Mouse (Mus musculus): Measurements from ENCODE around the gene AI597479. TPM values are rescaled to one million over a fixed set of nuclear protein-coding genes. Genes with fewer than 3 reads are reported as not detected.

AI597479 gene
- polyA plus RNA-seq (2011; ENCODE audit: insufficient read depth, insufficient read length, low read depth, missing spikeins) = 27.7 and 29.6 TPM in 2 replicates

DNA sequence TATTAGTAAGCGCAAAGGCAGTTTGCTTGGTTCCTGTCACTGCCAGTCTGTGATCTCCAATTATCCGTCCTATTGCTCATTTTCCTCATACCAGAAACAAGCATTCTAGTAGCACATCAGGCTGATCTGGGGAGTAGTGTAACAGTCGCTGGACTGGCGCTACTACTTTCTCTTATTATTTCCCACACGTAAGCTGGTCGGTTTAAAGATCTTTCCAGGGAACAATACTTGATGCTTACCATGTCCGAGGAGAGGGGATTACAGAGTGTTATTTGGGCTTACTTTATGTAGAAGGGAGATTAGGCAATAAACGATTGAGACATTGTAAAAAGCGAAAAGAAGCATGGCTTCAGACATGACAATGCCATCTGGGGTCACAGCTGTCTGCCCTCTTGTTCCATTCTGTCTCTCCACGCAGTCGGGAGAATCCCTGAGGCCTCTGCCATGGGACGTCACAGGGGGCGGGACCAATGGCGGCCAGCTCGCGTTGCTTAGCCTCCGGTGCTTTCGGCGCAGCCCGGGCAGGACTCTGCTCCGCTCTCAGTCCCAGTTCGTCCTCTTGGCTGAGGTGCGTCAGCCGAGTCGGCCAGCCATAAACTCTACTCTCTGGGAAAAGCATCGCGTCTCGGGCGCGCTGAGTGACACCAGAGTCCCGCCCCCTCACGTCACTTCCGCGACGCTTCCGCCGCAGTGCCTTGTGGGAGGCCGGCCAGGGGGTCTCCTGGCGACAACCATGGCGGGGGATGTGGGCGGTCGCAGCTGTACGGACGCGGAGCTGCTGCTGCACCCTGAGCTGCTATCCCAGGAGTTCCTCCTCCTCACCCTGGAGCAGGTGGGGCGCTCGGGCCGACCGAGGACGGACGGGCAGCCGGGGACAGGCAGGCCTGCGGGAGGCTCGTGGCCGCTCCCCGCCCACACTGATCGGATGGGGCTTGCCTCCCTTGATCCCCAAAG is at the start of gene AI597479, which contains the start of gene Tgfbrap1:
Gene AI597479, plus strand, starts transcription at position 680 of the 954 bp plus-strand sequence.
Gene Tgfbrap1, minus strand, starts transcription at position 607 of the 954 bp plus-strand sequence.
- Histone ChIP-seq H3K27ac (ENCODE audit: insufficient read depth, low read length) (peak within 1 kb of the TSS; percentile 76), H3K9me3 (replicated peaks; ENCODE audit: control insufficient read depth, insufficient read depth, low read length, poor library complexity, severe bottlenecking) (no peaks in the 10 kb centered on the region), H3K36me3 (ENCODE audit: control insufficient read depth, insufficient read depth, low read length, poor library complexity, severe bottlenecking) (no peaks in the 10 kb centered on the region), H3K4me1 (ENCODE audit: control insufficient read depth, insufficient read depth, low read length) (peaks cover 4% of the 10 kb centered on the region), H3K27me3 (ENCODE audit: control insufficient read depth, insufficient read depth, low read length, poor library complexity, severe bottlenecking) (no peaks in the 10 kb centered on the region), H3K9ac (ENCODE audit: low read depth, poor library complexity, severe bottlenecking) (peak within 1 kb of the TSS; percentile 79), H3K4me3 (ENCODE audit: low read depth, low read length) (peak within 1 kb of the TSS; percentile 82)
- TF ChIP-seq CTCF (IDR thresholded peaks at IDR 0.05; ENCODE audit: low read depth, low read length) (no peak), EP300 (IDR thresholded peaks at IDR 0.05; ENCODE audit: insufficient read depth, low read depth, low read length) (no peak), POLR2A (IDR thresholded peaks at IDR 0.05; ENCODE audit: insufficient read depth, low read length) (no peak)

DNA sequence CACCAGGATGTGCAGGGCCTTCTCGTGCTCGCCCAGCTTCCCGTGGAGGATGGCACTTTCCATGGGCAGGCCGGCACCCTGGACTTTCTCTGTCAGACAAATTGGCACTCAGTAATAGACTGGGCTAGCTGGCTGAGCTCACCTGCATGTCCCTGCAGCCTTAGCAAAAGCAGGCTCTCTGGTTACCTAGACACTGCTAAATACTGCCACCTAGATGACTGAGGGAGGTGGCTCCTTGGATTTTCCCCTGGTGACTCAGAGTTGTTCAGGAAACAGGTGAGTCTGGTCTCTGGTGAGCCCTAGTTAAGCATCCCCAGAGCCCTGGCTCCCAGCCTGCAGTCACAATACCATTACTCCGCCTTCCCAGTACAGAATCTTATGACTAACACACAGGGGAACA is 46.6 kb upstream of the AI597479 start:
- Histone ChIP-seq H3K9ac (ENCODE audit: low read depth, poor library complexity, severe bottlenecking) (no peak overlapping the region), H3K36me3 (ENCODE audit: control insufficient read depth, insufficient read depth, low read length, poor library complexity, severe bottlenecking) (no peaks in the 10 kb centered on the region), H3K27ac (ENCODE audit: insufficient read depth, low read length) (no peak overlapping the region), H3K27me3 (ENCODE audit: control insufficient read depth, insufficient read depth, low read length, poor library complexity, severe bottlenecking) (no peaks in the 10 kb centered on the region), H3K4me3 (ENCODE audit: low read depth, low read length) (no peak overlapping the region), H3K9me3 (replicated peaks; ENCODE audit: control insufficient read depth, insufficient read depth, low read length, poor library complexity, severe bottlenecking) (no peaks in the 10 kb centered on the region), H3K4me1 (ENCODE audit: control insufficient read depth, insufficient read depth, low read length) (no peaks in the 10 kb centered on the region)
- TF ChIP-seq EP300 (IDR thresholded peaks at IDR 0.05; ENCODE audit: insufficient read depth, low read depth, low read length) (no peak), POLR2A (IDR thresholded peaks at IDR 0.05; ENCODE audit: insufficient read depth, low read length) (no peak), CTCF (IDR thresholded peaks at IDR 0.05; ENCODE audit: low read depth, low read length) (no peak)

DNA sequence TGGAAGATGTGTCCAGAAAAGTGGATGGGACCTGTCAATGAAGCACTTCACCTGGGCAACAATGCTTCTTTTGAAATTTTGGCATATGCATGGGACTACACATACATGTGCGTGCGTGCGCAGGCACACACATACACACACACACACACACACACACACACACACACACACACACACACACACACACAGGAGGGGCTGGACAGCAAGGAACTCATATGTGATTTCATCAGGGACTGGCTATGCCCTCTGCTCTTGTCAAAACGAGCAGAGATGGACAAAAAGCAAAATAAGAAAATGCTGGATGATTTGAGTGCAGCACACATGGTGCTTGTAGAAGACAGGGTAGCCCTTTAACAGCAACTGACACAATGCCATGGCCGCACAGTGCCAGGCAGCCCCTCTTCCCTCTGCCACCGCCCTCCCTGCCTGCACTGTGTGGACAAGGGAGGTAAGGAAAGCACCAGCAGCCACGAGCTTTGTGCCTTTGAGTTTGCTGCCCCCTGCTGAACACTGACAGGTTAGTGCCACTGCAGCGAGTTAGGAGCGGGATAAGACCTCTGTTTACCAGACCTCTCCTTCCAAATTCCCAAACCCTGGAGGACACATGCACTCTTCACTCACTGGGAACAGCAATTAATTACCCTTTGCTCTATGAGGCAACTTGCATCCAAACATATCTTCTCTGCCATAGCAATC is 32.7 kb upstream of the AI597479 start:
- TF ChIP-seq CTCF (IDR thresholded peaks at IDR 0.05; ENCODE audit: low read depth, low read length) (peak; percentile 91), POLR2A (IDR thresholded peaks at IDR 0.05; ENCODE audit: insufficient read depth, low read length) (no peak), EP300 (IDR thresholded peaks at IDR 0.05; ENCODE audit: insufficient read depth, low read depth, low read length) (0 out of 2 replicates have a peak, but pooled peaks have one; percentile 23)
- no peaks in the 10 kb centered on the region for H3K27me3 ChIP-seq (ENCODE audit: control insufficient read depth, insufficient read depth, low read length, poor library complexity, severe bottlenecking)
- H3K9me3 ChIP-seq (replicated peaks; ENCODE audit: control insufficient read depth, insufficient read depth, low read length, poor library complexity, severe bottlenecking) = no peaks in the 10 kb centered on the region
- H3K9ac ChIP-seq (ENCODE audit: low read depth, poor library complexity, severe bottlenecking) = no peak overlapping the region
- H3K4me1 ChIP-seq (ENCODE audit: control insufficient read depth, insufficient read depth, low read length) = no peaks in the 10 kb centered on the region
- H3K36me3 ChIP-seq (ENCODE audit: control insufficient read depth, insufficient read depth, low read length, poor library complexity, severe bottlenecking) = no peaks in the 10 kb centered on the region
- H3K27ac ChIP-seq (ENCODE audit: insufficient read depth, low read length) = no peak overlapping the region
- H3K4me3 ChIP-seq (ENCODE audit: low read depth, low read length) = no peak overlapping the region

GRCm38 (mm10) chr1:43066573-43066972 is 31.9 kb upstream of the AI597479 start:
- Histone ChIP-seq H3K27ac (ENCODE audit: insufficient read depth, low read length) (no peak overlapping the region), H3K4me1 (ENCODE audit: control insufficient read depth, insufficient read depth, low read length) (no peaks in the 10 kb centered on the region), H3K9me3 (replicated peaks; ENCODE audit: control insufficient read depth, insufficient read depth, low read length, poor library complexity, severe bottlenecking) (no peaks in the 10 kb centered on the region), H3K27me3 (ENCODE audit: control insufficient read depth, insufficient read depth, low read length, poor library complexity, severe bottlenecking) (no peaks in the 10 kb centered on the region), H3K9ac (ENCODE audit: low read depth, poor library complexity, severe bottlenecking) (no peak overlapping the region), H3K36me3 (ENCODE audit: control insufficient read depth, insufficient read depth, low read length, poor library complexity, severe bottlenecking) (no peaks in the 10 kb centered on the region), H3K4me3 (ENCODE audit: low read depth, low read length) (no peak overlapping the region)
- TF ChIP-seq EP300 (IDR thresholded peaks at IDR 0.05; ENCODE audit: insufficient read depth, low read depth, low read length) (no peak), POLR2A (IDR thresholded peaks at IDR 0.05; ENCODE audit: insufficient read depth, low read length) (no peak), CTCF (IDR thresholded peaks at IDR 0.05; ENCODE audit: low read depth, low read length) (no peak)

- H3K4me3 ChIP-seq (ENCODE audit: low read depth, low read length) = no peak overlapping the region
- H3K27ac ChIP-seq (ENCODE audit: insufficient read depth, low read length) = no peak overlapping the region
- H3K36me3 ChIP-seq (ENCODE audit: control insufficient read depth, insufficient read depth, low read length, poor library complexity, severe bottlenecking) = no peaks in the 10 kb centered on the region
- no peak overlapping the region for H3K9ac ChIP-seq (ENCODE audit: low read depth, poor library complexity, severe bottlenecking)
- no peaks in the 10 kb centered on the region for H3K9me3 ChIP-seq (replicated peaks; ENCODE audit: control insufficient read depth, insufficient read depth, low read length, poor library complexity, severe bottlenecking)
- TF ChIP-seq EP300 (IDR thresholded peaks at IDR 0.05; ENCODE audit: insufficient read depth, low read depth, low read length) (no peak), CTCF (IDR thresholded peaks at IDR 0.05; ENCODE audit: low read depth, low read length) (no peak), POLR2A (IDR thresholded peaks at IDR 0.05; ENCODE audit: insufficient read depth, low read length) (no peak)
- no peaks in the 10 kb centered on the region for H3K27me3 ChIP-seq (ENCODE audit: control insufficient read depth, insufficient read depth, low read length, poor library complexity, severe bottlenecking)
- H3K4me1 ChIP-seq (ENCODE audit: control insufficient read depth, insufficient read depth, low read length) = no peaks in the 10 kb centered on the region
These were observed 31.0 kb upstream of the AI597479 start for GRCm38 (mm10) chr1:43067551-43067950.

All from ES-Bruce4 (cell line).